Mouse (Mus musculus): ENCODE measurements at regions not wholly inside any gene's neighbourhood (a gene's known extent, or its start where the extent isn't known, plus 50 kb on each side); places are given as distances from the start of the nearest gene placed in this dataset. TPM values are rescaled to one million over a fixed set of nuclear protein-coding genes. Genes with fewer than 3 reads are reported as not detected.

- ATAC-seq: 0 out of 2 replicates have a peak, but pooled peaks have one; percentile 13
- 91% methylated on average over 1 of the region's 1 CpGs for WGBS
- Histone ChIP-seq H3K4me3 (no peak overlapping the region), H3K27ac (no peak overlapping the region), H3K9me3 (replicated peaks) (no peaks in the 10 kb centered on the region), H3K36me3 (ENCODE audit: poor library complexity, severe bottlenecking) (no peaks in the 10 kb centered on the region), H3K4me1 (no peaks in the 10 kb centered on the region), H3K9ac (no peak overlapping the region), H3K27me3 (no peaks in the 10 kb centered on the region), H3K4me2 (no peak overlapping the region)
Measured at GRCm38 (mm10) chr6:19547589-19547988, 681.5 kb downstream of the Ankrd7 start.

GRCm38 (mm10) chr6:19551932-19552331 is 685.8 kb downstream of the Ankrd7 start:
- H3K27me3 ChIP-seq: no peaks in the 10 kb centered on the region
- peak; percentile 82 for ATAC-seq
- H3K9ac ChIP-seq: no peak overlapping the region
- no peaks in the 10 kb centered on the region for H3K4me1 ChIP-seq
- no peaks in the 10 kb centered on the region for H3K36me3 ChIP-seq (ENCODE audit: poor library complexity, severe bottlenecking)
- H3K9me3 ChIP-seq (replicated peaks): no peaks in the 10 kb centered on the region
- H3K27ac ChIP-seq: no peak overlapping the region
- no peak overlapping the region for H3K4me3 ChIP-seq
- no peak overlapping the region for H3K4me2 ChIP-seq

GRCm38 (mm10) chr6:19579421-19579820 is 713.3 kb downstream of the Ankrd7 start:
- Histone ChIP-seq H3K27ac (no peak overlapping the region), H3K4me2 (no peak overlapping the region), H3K36me3 (ENCODE audit: poor library complexity, severe bottlenecking) (no peaks in the 10 kb centered on the region), H3K9ac (no peak overlapping the region), H3K4me1 (no peaks in the 10 kb centered on the region), H3K4me3 (no peak overlapping the region), H3K9me3 (replicated peaks) (no peaks in the 10 kb centered on the region), H3K27me3 (no peaks in the 10 kb centered on the region)
- ATAC-seq: no peak
- WGBS: 81% methylated on average over 1 of the region's 1 CpGs

GRCm38 (mm10) chr6:19579887-19580286 is 713.8 kb downstream of the Ankrd7 start:
- H3K4me2 ChIP-seq: no peak overlapping the region
- ATAC-seq: no peak

More at GRCm38 (mm10) chr6:19579887-19580286, 713.8 kb downstream of the Ankrd7 start:
- Histone ChIP-seq H3K9ac (no peak overlapping the region), H3K4me3 (no peak overlapping the region), H3K36me3 (ENCODE audit: poor library complexity, severe bottlenecking) (no peaks in the 10 kb centered on the region), H3K4me1 (no peaks in the 10 kb centered on the region), H3K27ac (no peak overlapping the region), H3K9me3 (replicated peaks) (no peaks in the 10 kb centered on the region), H3K27me3 (no peaks in the 10 kb centered on the region)
- WGBS: 84% methylated on average over 1 of the region's 1 CpGs

Small RNAs in the stretch of these regions (microRNA-seq; reads per million reads assigned to microRNA genes)
- gene Mir6370: not detected
